Mouse (Mus musculus): ENCODE data around the gene Fibcd1. TPM values are rescaled to one million over a fixed set of nuclear protein-coding genes. Genes with fewer than 3 reads are reported as not detected.

Fibcd1 gene
- polyA plus RNA-seq (2012; rRNA removed), result 4.9 and 11.4 TPM in 2 replicates

DNA sequence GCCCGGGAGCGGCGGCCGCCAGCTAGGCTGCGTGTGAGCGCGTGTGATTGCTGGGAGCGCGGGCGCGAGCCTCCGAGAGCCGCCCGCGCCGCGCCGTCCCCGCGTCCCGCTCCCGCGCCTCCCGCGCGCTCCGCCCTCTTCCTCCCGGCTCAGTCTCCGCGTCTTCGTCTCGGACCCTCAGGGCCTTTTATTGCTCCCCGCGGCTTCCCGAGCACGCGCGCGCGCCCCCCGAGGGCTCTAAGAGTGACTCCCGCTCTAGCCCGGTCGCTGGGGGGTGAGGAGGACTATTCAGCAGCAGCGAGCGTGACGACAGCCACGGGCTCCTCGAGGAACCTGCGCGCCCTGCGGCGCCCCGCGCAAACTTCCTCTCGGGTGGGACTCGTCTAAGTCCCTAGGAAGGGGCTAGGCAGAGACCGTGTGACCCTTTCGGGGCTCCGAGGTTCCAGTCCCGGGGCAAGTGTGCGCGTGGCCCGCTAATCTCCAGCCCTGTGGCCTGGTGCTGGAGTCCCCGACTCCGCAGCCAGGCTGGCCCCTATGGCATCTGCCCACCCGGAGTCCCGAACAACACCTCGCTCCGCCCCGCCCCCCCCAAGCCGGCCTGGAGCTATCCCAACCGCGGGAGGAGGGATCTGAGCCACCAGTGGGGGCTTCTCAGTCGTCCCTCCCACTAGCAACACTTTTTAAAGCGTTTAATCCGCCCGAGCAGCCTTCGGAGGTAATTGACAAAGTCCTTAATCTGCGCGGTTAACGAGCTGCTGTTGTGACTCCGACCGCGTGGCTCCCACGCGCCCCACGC lies at the start of gene Fibcd1:
TSS of gene Fibcd1 (minus strand) at position 110 of the 796 bp plus-strand sequence.
- H3K4me3 ChIP-seq (ENCODE audit: insufficient read depth, low read length), result peak within 1 kb of the TSS; percentile 28
- TF ChIP-seq CTCF (IDR thresholded peaks at IDR 0.05; ENCODE audit: extremely low read depth, insufficient read depth, low read length) (no peak), POLR2A (IDR thresholded peaks at IDR 0.05; ENCODE audit: extremely low read depth, insufficient read depth, low read length) (no peak)
- H3K4me1 ChIP-seq (ENCODE audit: control insufficient read depth, insufficient read depth, low read length), result no peaks in the 10 kb centered on the region
- no peak within 1 kb of the TSS for H3K27ac ChIP-seq (ENCODE audit: insufficient read depth, low read length)

DNA sequence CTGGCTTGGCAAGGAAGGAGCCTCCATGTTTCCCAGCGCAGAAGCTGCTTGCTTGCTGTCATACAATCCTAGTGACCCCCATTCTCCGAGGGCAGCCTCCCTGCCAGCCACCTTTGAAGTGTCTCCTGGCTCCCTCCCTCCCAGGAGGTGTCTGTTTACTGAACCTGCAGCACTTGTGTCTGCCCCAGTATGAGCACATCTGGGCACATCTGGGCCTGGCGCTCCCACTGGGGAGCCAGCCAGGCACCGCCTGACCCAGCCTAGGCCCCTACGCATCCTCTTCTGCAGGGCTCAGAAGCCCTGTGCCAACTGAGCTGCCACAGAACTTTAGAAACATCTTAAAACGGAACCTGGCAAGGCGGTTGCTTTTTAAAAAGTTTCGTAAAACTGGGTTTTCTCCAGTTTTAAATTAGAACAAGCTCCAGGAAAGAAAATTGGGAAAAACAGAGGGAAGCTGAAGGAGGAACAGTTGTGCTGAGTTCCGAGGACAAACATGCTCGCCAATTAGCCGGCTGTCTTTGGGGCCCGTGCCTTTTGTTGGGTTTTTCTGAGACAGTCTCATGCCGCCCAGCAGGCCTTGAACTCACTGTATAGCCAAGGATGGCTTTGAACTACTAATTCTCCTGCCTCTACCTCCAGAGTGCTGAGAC lies 48.5 kb upstream of the Fibcd1 start:
- no peak for TF ChIP-seq CTCF (IDR thresholded peaks at IDR 0.05; ENCODE audit: extremely low read depth, insufficient read depth, low read length)
- no peak for TF ChIP-seq POLR2A (IDR thresholded peaks at IDR 0.05; ENCODE audit: extremely low read depth, insufficient read depth, low read length)
- Histone ChIP-seq H3K27ac (ENCODE audit: insufficient read depth, low read length) (no peak overlapping the region), H3K4me3 (ENCODE audit: insufficient read depth, low read length) (no peak overlapping the region)

DNA sequence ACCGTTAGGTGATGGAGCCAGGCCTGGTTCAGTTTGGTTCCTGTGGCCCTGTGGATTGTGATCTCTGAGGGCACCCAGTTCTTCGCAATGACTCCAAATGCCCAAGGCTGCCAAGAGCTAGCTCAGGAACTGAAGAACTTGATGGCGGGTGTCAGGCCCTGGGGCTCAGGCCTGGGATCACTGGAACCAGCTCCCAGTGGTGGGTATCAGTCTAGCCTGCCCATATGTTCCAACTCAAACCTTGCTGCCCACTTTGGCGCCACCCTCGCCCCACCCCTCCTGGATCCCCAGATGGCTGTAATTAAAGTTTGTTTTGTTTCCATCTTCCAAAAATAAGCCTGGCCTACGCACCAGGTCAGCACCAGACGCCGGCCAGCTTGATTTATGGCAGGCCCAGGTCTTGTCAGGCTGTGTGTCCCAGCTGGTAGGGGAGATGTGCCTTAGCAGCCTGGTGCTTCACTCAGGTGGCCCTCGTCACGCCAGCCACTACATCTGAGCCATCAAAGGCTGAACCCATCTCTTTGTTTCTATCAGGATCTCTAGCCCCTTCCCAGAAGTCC lies 47.4 kb upstream of the Fibcd1 start:
- no peak overlapping the region for H3K27ac ChIP-seq (ENCODE audit: insufficient read depth, low read length)
- H3K4me1 ChIP-seq (ENCODE audit: control insufficient read depth, insufficient read depth, low read length), result no peaks in the 10 kb centered on the region; the same call in 1 of the 2 replicates
- no peak overlapping the region for H3K4me3 ChIP-seq (ENCODE audit: insufficient read depth, low read length)
- TF ChIP-seq CTCF (IDR thresholded peaks at IDR 0.05; ENCODE audit: extremely low read depth, insufficient read depth, low read length), result no peak
- TF ChIP-seq POLR2A (IDR thresholded peaks at IDR 0.05; ENCODE audit: extremely low read depth, insufficient read depth, low read length), result no peak

More for the DNA sequence above, 48.5 kb upstream of the Fibcd1 start:
- no peaks in the 10 kb centered on the region; the same call in 1 of the 2 replicates for H3K4me1 ChIP-seq (ENCODE audit: control insufficient read depth, insufficient read depth, low read length)

DNA sequence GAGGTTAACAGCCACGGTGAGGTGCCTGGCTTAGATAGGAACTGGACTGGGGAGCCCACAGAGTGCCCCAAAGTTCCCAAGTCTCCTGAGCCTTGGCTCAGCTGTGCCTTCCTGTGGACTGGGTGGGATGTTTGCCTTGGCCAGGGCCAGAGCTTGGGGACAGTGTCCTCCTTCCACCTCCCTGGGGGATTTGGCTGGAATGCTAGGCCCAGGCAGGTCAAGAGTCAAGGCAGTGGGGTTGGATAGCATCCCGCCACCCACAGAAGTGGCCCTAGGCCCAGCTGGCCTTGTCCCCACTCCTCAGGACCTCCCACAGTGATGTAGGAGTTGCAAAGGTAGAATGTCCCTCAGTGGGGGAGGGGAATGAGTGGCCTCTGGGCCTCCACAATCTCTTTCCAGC lies 45.4 kb upstream of the Fibcd1 start:
- Histone ChIP-seq H3K4me3 (ENCODE audit: insufficient read depth, low read length) (no peak overlapping the region), H3K4me1 (ENCODE audit: control insufficient read depth, insufficient read depth, low read length) (no peaks in the 10 kb centered on the region; the same call in 1 of the 2 replicates), H3K27ac (ENCODE audit: insufficient read depth, low read length) (no peak overlapping the region)
- TF ChIP-seq CTCF (IDR thresholded peaks at IDR 0.05; ENCODE audit: extremely low read depth, insufficient read depth, low read length), result no peak
- no peak for TF ChIP-seq POLR2A (IDR thresholded peaks at IDR 0.05; ENCODE audit: extremely low read depth, insufficient read depth, low read length)

DNA sequence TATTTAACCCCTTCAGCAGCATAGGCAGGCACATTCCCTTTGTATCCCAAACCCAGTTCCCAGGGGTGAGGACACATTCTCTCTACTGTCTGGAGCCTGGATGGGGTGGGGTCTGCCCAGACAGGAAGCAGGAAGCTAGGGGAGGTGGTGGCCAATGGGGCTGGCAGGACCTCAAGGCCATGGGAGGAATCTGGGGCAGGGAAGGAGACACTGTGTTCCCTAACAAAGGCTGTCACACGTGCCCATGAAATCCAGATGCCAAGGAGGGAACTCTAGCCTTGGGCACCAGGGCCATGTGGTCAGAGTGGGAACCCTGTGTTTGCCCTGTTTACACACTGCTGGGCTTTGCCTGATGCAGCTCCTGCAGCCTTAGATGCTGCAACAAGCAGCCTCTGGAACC lies 43.1 kb upstream of the Fibcd1 start:
- H3K4me1 ChIP-seq (ENCODE audit: control insufficient read depth, insufficient read depth, low read length), result no peaks in the 10 kb centered on the region
- H3K4me3 ChIP-seq (ENCODE audit: insufficient read depth, low read length), result no peak overlapping the region
- no peak for TF ChIP-seq POLR2A (IDR thresholded peaks at IDR 0.05; ENCODE audit: extremely low read depth, insufficient read depth, low read length)
- TF ChIP-seq CTCF (IDR thresholded peaks at IDR 0.05; ENCODE audit: extremely low read depth, insufficient read depth, low read length), result no peak
- H3K27ac ChIP-seq (ENCODE audit: insufficient read depth, low read length), result no peak overlapping the region

DNA sequence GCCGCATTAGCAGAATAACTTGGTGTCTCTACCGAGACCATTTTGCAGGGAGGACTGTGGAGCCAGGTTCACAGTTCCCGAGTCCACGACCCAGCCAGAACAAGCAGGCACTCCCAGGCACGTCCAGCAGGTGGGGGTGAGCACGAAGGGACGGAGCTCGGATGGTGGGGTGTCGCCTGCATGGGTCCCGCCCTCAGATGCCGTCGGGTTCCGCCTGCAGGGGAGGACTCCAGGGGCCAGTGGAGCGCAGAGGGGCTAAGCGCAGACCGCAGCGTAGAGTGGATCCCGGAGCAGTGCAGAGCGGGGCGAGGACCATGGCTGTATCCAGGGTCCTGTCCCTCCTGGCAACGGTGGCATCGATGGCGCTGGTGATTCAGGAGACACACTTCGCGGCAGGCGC lies 41.2 kb upstream of the Fibcd1 start, which contains the start of gene Lamc3:
TSS of gene Lamc3 (plus strand) at position 262 of the 400 bp plus-strand sequence.
- Histone ChIP-seq H3K4me1 (ENCODE audit: control insufficient read depth, insufficient read depth, low read length) (no peaks in the 10 kb centered on the region), H3K4me3 (ENCODE audit: insufficient read depth, low read length) (peak within 1 kb of the TSS; percentile 3; the same call in 1 of the 2 replicates), H3K27ac (ENCODE audit: insufficient read depth, low read length) (no peak within 1 kb of the TSS)
- TF ChIP-seq POLR2A (IDR thresholded peaks at IDR 0.05; ENCODE audit: extremely low read depth, insufficient read depth, low read length) (no peak), CTCF (IDR thresholded peaks at IDR 0.05; ENCODE audit: extremely low read depth, insufficient read depth, low read length) (peak; percentile 47)

DNA sequence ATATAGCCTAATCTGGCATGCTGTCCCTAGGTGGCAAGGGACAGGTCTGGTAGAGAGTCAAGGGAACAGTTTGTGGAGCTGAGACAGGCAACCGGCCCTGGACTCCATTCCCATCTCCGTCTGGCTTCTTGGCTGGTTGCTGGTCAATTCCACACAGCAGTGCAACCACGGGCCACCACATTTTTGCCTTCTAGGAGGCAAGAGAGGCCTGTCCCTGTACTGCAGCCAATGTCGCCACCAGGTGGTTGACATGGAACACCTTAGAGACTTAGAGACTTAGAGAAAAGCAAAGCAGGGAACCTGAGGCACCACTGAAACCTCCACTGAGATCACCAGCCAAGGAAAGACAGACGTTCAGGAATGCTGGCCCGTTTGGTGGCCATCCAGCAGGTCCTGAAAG lies 39.0 kb upstream of the Fibcd1 start:
- Histone ChIP-seq H3K27ac (ENCODE audit: insufficient read depth, low read length) (no peak overlapping the region), H3K4me3 (ENCODE audit: insufficient read depth, low read length) (no peak overlapping the region), H3K4me1 (ENCODE audit: control insufficient read depth, insufficient read depth, low read length) (no peaks in the 10 kb centered on the region)
- TF ChIP-seq POLR2A (IDR thresholded peaks at IDR 0.05; ENCODE audit: extremely low read depth, insufficient read depth, low read length) (no peak), CTCF (IDR thresholded peaks at IDR 0.05; ENCODE audit: extremely low read depth, insufficient read depth, low read length) (peak; percentile 85)

DNA sequence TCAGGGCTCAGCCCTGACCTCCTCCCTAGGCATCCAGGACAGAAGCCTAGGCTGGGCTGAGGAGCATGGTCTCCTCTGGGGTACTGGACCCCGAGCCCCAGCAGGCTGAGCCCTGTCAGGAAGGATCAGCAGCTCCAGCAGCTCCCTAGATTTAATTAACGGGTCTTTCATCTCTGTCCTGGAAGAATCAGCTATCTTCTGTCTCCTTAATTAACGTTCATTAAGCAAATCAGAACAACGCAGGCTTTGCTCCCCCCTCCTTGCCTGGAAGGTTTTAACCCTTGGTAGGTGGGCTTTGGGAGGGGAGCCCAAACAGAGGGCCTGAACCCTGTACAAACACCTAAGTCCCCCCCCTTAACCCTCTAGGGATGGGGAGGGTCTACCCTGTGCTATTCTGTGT lies 37.3 kb upstream of the Fibcd1 start:
- H3K27ac ChIP-seq (ENCODE audit: insufficient read depth, low read length), result no peak overlapping the region
- no peak overlapping the region for H3K4me3 ChIP-seq (ENCODE audit: insufficient read depth, low read length)
- no peaks in the 10 kb centered on the region for H3K4me1 ChIP-seq (ENCODE audit: control insufficient read depth, insufficient read depth, low read length)
- TF ChIP-seq CTCF (IDR thresholded peaks at IDR 0.05; ENCODE audit: extremely low read depth, insufficient read depth, low read length) (no peak), POLR2A (IDR thresholded peaks at IDR 0.05; ENCODE audit: extremely low read depth, insufficient read depth, low read length) (no peak)

DNA sequence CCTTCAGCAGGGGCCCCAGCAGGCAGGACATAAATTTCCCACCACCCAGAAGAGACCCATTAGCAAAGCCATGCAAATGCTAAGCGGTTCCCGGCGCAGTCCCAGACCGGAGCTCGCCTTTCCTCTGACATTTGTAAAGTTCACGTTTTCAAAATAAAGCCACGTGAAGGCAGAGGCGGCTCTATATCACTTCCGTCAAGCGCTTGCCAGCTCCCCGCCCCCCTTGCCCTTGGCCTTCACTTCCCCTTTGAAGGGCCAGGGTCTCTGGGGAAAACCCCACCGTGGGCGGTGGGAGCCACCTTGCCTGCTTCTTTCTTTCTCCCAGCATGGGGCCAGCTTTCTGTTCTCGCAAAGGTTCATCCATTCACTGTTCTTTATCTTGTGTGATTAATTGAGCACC lies 35.1 kb upstream of the Fibcd1 start:
- TF ChIP-seq CTCF (IDR thresholded peaks at IDR 0.05; ENCODE audit: extremely low read depth, insufficient read depth, low read length), result no peak
- no peak for TF ChIP-seq POLR2A (IDR thresholded peaks at IDR 0.05; ENCODE audit: extremely low read depth, insufficient read depth, low read length)
- peaks cover 1% of the 10 kb centered on the region; the same call in 1 of the 2 replicates for H3K4me1 ChIP-seq (ENCODE audit: control insufficient read depth, insufficient read depth, low read length)
- H3K4me3 ChIP-seq (ENCODE audit: insufficient read depth, low read length), result no peak overlapping the region
- no peak overlapping the region for H3K27ac ChIP-seq (ENCODE audit: insufficient read depth, low read length)
